Mouse (Mus musculus) heart, embryonic 16.5 days (tissue): Measurements from ENCODE around the gene Tmem235. TPM values are rescaled to one million over a fixed set of nuclear protein-coding genes. Genes with fewer than 3 reads are reported as not detected.

Experiments used
- ATAC-seq: fragments of 200-750 bp; cut with Nextera tagmentation; replicated peaks from 2 replicates; pipeline ENCODE4 v1.8.0; 2017; ENCODE audit warnings: moderate number of reproducible peaks; ENCODE audit not compliant: insufficient read depth, low FRiP score; ENCODE audit errors: extremely low read depth
- H3K27ac ChIP-seq: fragments of 300-500 bp; sonication (generic); 2 replicates; pipeline ENCODE4 v1.5.1; 2014; ENCODE audit warnings: mild to moderate bottlenecking, low read length, control low read depth, moderate library complexity
- H3K27me3 ChIP-seq: fragments of 300-500 bp; sonication (generic); 2 replicates; pipeline ENCODE4 v1.6.1; 2014; ENCODE audit warnings: low read length, mixed read lengths; ENCODE audit not compliant: control insufficient read depth, insufficient read depth
- H3K36me3 ChIP-seq: fragments of 300-500 bp; sonication (generic); 2 replicates; pipeline ENCODE4 v1.6.1; 2014; ENCODE audit not compliant: control insufficient read depth, insufficient read depth
- H3K4me1 ChIP-seq: fragments of 300-500 bp; sonication (generic); 2 replicates; pipeline ENCODE4 v1.6.1; 2014; ENCODE audit warnings: low read length, mixed read lengths; ENCODE audit not compliant: control insufficient read depth, insufficient read depth
- H3K4me2 ChIP-seq: fragments of 300-500 bp; sonication (generic); 2 replicates; pipeline ENCODE4 v1.6.1; 2014; ENCODE audit warnings: low read depth, mild to moderate bottlenecking, control low read depth, low read length
- H3K4me3 ChIP-seq: fragments of 300-500 bp; sonication (generic); 2 replicates; pipeline ENCODE4 v1.5.1; 2014; ENCODE audit warnings: mild to moderate bottlenecking, control low read depth, low read length
- H3K9ac ChIP-seq: fragments of 300-500 bp; sonication (generic); 2 replicates; pipeline ENCODE4 v1.6.1; 2014; ENCODE audit warnings: low read length, control low read depth
- H3K9me3 ChIP-seq: fragments of 300-500 bp; sonication (generic); replicated peaks from 2 replicates; pipeline ENCODE4 v1.6.1; 2016; ENCODE audit warnings: low read length; ENCODE audit not compliant: control insufficient read depth
- WGBS: fragments of 180-500 bp; shearing (Covaris S2); extraction: QIAGEN DNeasy Blood & Tissue Kit; methylation state at CpG from one replicate; pipeline ENCODE4 v1.1.7; 2014; 5-methylcytosine and 5-hydroxymethylcytosine counted together
- polyA plus RNA-seq: library from polyadenylated mRNA; unstranded; fragments of >200 nt; fragmentation: Nextera tagmentation; extraction: Ambion mirVana; gene quantifications from 2 replicates; pipeline ENCODE4 v1.2.1, GENCODE M21; 2015

Tmem235 gene
- polyA plus RNA-seq, 1 experiment from 2014 or later, result not detected

GRCm38 (mm10) chr11:117880977-117881358 is 20.4 kb downstream of the Tmem235 start:
- H3K4me3 ChIP-seq, result no peak overlapping the region
- ATAC-seq, result no peak
- 64% methylated on average over 6 of the region's 6 CpGs for WGBS
- no peak overlapping the region for H3K9ac ChIP-seq
- peaks cover 38% of the 10 kb centered on the region for H3K4me1 ChIP-seq
- H3K36me3 ChIP-seq, result no peaks in the 10 kb centered on the region
- H3K27ac ChIP-seq, result no peak overlapping the region
- no peaks in the 10 kb centered on the region for H3K27me3 ChIP-seq
- H3K9me3 ChIP-seq, result no peaks in the 10 kb centered on the region
- no peak overlapping the region for H3K4me2 ChIP-seq

GRCm38 (mm10) chr11:117881787-117882186 is 21.2 kb downstream of the Tmem235 start:
- H3K9ac ChIP-seq, result no peak overlapping the region; the same call in 1 of the 2 replicates
- no peak overlapping the region for H3K4me2 ChIP-seq
- peaks cover 35% of the 10 kb centered on the region for H3K4me1 ChIP-seq
- H3K27me3 ChIP-seq, result no peaks in the 10 kb centered on the region
- WGBS, result 19% methylated on average over 8 of the region's 8 CpGs
- ATAC-seq, result no peak
- peak overlapping the region; percentile 55 for H3K27ac ChIP-seq
- no peak overlapping the region for H3K4me3 ChIP-seq
- no peaks in the 10 kb centered on the region for H3K9me3 ChIP-seq
- H3K36me3 ChIP-seq, result no peaks in the 10 kb centered on the region

- ATAC-seq, result no peak
- Histone ChIP-seq H3K36me3 (no peaks in the 10 kb centered on the region), H3K9ac (no peak overlapping the region; the same call in 1 of the 2 replicates), H3K27ac (peak overlapping the region; percentile 33; the same call in 1 of the 2 replicates), H3K4me2 (no peak overlapping the region), H3K9me3 (no peaks in the 10 kb centered on the region), H3K27me3 (no peaks in the 10 kb centered on the region), H3K4me1 (peaks cover 32% of the 10 kb centered on the region), H3K4me3 (no peak overlapping the region)
- 76% methylated on average over 1 of the region's 1 CpGs for WGBS
Observed at GRCm38 (mm10) chr11:117882208-117882607, 21.7 kb downstream of the Tmem235 start.

GRCm38 (mm10) chr11:117886000-117886399 is 25.4 kb downstream of the Tmem235 start:
- Histone ChIP-seq H3K4me1 (peaks cover 36% of the 10 kb centered on the region), H3K9ac (no peak overlapping the region), H3K36me3 (no peaks in the 10 kb centered on the region), H3K27ac (no peak overlapping the region), H3K4me2 (no peak overlapping the region), H3K9me3 (no peaks in the 10 kb centered on the region), H3K4me3 (no peak overlapping the region), H3K27me3 (0 out of 2 replicates have a peak, but pooled peaks cover 2% of the 10 kb centered on the region)
- 42% methylated on average over 5 of the region's 5 CpGs for WGBS
- ATAC-seq, result no peak

GRCm38 (mm10) chr11:117888168-117888852 is 27.8 kb downstream of the Tmem235 start:
- no peaks in the 10 kb centered on the region for H3K9me3 ChIP-seq
- no peak for ATAC-seq
- H3K4me1 ChIP-seq, result peaks cover 23% of the 10 kb centered on the region
- peak overlapping the region; percentile 43; the same call in 1 of the 2 replicates for H3K4me2 ChIP-seq
- no peak overlapping the region for H3K27ac ChIP-seq
- H3K4me3 ChIP-seq, result no peak overlapping the region
- peak overlapping the region; percentile 25 for H3K9ac ChIP-seq
- no peaks in the 10 kb centered on the region for H3K36me3 ChIP-seq
- 45% methylated on average over 20 of the region's 20 CpGs for WGBS
- 0 out of 2 replicates have a peak, but pooled peaks cover 2% of the 10 kb centered on the region for H3K27me3 ChIP-seq

- H3K27ac ChIP-seq, result no peak overlapping the region; the same call in 1 of the 2 replicates
Observed at GRCm38 (mm10) chr11:117888853-117889822, 28.6 kb downstream of the Tmem235 start.

GRCm38 (mm10) chr11:117889887-117890340 is 29.4 kb downstream of the Tmem235 start:
- H3K4me1 ChIP-seq, result peaks cover 23% of the 10 kb centered on the region
- ATAC-seq, result no peak
- no peaks in the 10 kb centered on the region for H3K9me3 ChIP-seq
- no peak overlapping the region; the same call in 1 of the 2 replicates for H3K27ac ChIP-seq
- H3K4me3 ChIP-seq, result no peak overlapping the region
- 33% methylated on average over 11 of the region's 11 CpGs for WGBS
- H3K4me2 ChIP-seq, result no peak overlapping the region
- 0 out of 2 replicates have a peak, but pooled peaks cover 2% of the 10 kb centered on the region for H3K27me3 ChIP-seq
- no peaks in the 10 kb centered on the region for H3K36me3 ChIP-seq
- H3K9ac ChIP-seq, result peak overlapping the region; percentile 30; the same call in 1 of the 2 replicates

More at GRCm38 (mm10) chr11:117888853-117889822, 28.6 kb downstream of the Tmem235 start:
- Histone ChIP-seq H3K9me3 (no peaks in the 10 kb centered on the region), H3K9ac (peak overlapping the region; percentile 30), H3K36me3 (no peaks in the 10 kb centered on the region), H3K4me3 (peak overlapping the region; percentile 3; the same call in 1 of the 2 replicates), H3K27me3 (0 out of 2 replicates have a peak, but pooled peaks cover 2% of the 10 kb centered on the region), H3K4me1 (peaks cover 23% of the 10 kb centered on the region), H3K4me2 (peak overlapping the region; percentile 43)
- ATAC-seq, result no peak; the same call in 1 of the 2 replicates
- WGBS, result 16% methylated on average over 33 of the region's 33 CpGs

- Histone ChIP-seq H3K36me3 (no peaks in the 10 kb centered on the region), H3K9me3 (no peaks in the 10 kb centered on the region), H3K27me3 (0 out of 2 replicates have a peak, but pooled peaks cover 2% of the 10 kb centered on the region), H3K4me3 (no peak overlapping the region), H3K4me1 (peaks cover 23% of the 10 kb centered on the region), H3K27ac (peak overlapping the region; percentile 39; the same call in 1 of the 2 replicates), H3K4me2 (no peak overlapping the region), H3K9ac (no peak overlapping the region; the same call in 1 of the 2 replicates)
- 0 out of 2 replicates have a peak, but pooled peaks have one; percentile 29 for ATAC-seq
- WGBS, result 32% methylated on average over 13 of the region's 13 CpGs
Observed at GRCm38 (mm10) chr11:117890519-117891282, 30.1 kb downstream of the Tmem235 start.
